Mouse (Mus musculus): ENCODE measurements around the gene Trpc4ap. TPM values are rescaled to one million over a fixed set of nuclear protein-coding genes. Genes with fewer than 3 reads are reported as not detected.
"Not testable (repeated sequence)": the region's sequence is repeated elsewhere in the genome, so short reads cannot be mapped to it uniquely, and the experiment has no call there.

Gene Trpc4ap
- polyA plus RNA-seq, 1 experiment: 145 TPM

GRCm38 (mm10) chr2:155611834-155612550 lies 80.2 kb downstream of the Trpc4ap start:
- Histone ChIP-seq H3K4me3 (replicated peaks; ENCODE audit: extremely low read depth, low read depth, low read length) (no peak overlapping the region), H3K4me1 (ENCODE audit: control insufficient read depth, insufficient read depth, low read length) (no peaks in the 10 kb centered on the region; the same call in 1 of the 2 replicates)
- WGBS: 88% methylated on average over 9 of the region's 9 CpGs
- no peak for DNase-seq
- TF ChIP-seq CTCF (IDR thresholded peaks at IDR 0.05; ENCODE audit: insufficient read depth, low read length) (no peak), POLR2A (IDR thresholded peaks at IDR 0.05; ENCODE audit: borderline replicate concordance, extremely low read depth, low read depth, low read length) (no peak)

GRCm38 (mm10) chr2:155610978-155611377 lies 81.2 kb downstream of the Trpc4ap start, which contains the start of gene Myh7b:
Gene Myh7b (plus strand): TSS chr2:155611212.
- 34% methylated on average over 4 of the region's 4 CpGs for WGBS
- H3K4me3 ChIP-seq (replicated peaks; ENCODE audit: extremely low read depth, low read depth, low read length): no peak within 1 kb of the TSS
- DNase-seq: no peak
- TF ChIP-seq CTCF (IDR thresholded peaks at IDR 0.05; ENCODE audit: insufficient read depth, low read length) (no peak), POLR2A (IDR thresholded peaks at IDR 0.05; ENCODE audit: borderline replicate concordance, extremely low read depth, low read depth, low read length) (no peak)
- no peaks in the 10 kb centered on the region; the same call in 1 of the 2 replicates for H3K4me1 ChIP-seq (ENCODE audit: control insufficient read depth, insufficient read depth, low read length)

- WGBS: 68% methylated on average over 4 of the region's 4 CpGs
- no peak for DNase-seq
- Histone ChIP-seq H3K4me1 (ENCODE audit: control insufficient read depth, insufficient read depth, low read length) (no peaks in the 10 kb centered on the region), H3K4me3 (replicated peaks; ENCODE audit: extremely low read depth, low read depth, low read length) (no peak overlapping the region)
- no peak for TF ChIP-seq POLR2A (IDR thresholded peaks at IDR 0.05; ENCODE audit: borderline replicate concordance, extremely low read depth, low read depth, low read length)
- no peak for TF ChIP-seq CTCF (IDR thresholded peaks at IDR 0.05; ENCODE audit: insufficient read depth, low read length)
Observed at GRCm38 (mm10) chr2:155606360-155606759, 85.8 kb downstream of the Trpc4ap start.

- not testable (repeated sequence) for H3K4me1 ChIP-seq (ENCODE audit: control insufficient read depth, insufficient read depth, low read length); DNase-seq; H3K4me3 ChIP-seq (replicated peaks; ENCODE audit: extremely low read depth, low read depth, low read length)
- 77% methylated on average over 4 of the region's 4 CpGs for WGBS
Observed at GRCm38 (mm10) chr2:155605236-155605589, 87.0 kb downstream of the Trpc4ap start.

GRCm38 (mm10) chr2:155604560-155605235 lies 87.5 kb downstream of the Trpc4ap start:
- TF ChIP-seq CTCF (IDR thresholded peaks at IDR 0.05; ENCODE audit: insufficient read depth, low read length) (no peak), POLR2A (IDR thresholded peaks at IDR 0.05; ENCODE audit: borderline replicate concordance, extremely low read depth, low read depth, low read length) (no peak)
- 33% methylated on average over 10 of the region's 10 CpGs for WGBS
- no peaks in the 10 kb centered on the region for H3K4me1 ChIP-seq (ENCODE audit: control insufficient read depth, insufficient read depth, low read length)
- no peak for DNase-seq
- no peak overlapping the region for H3K4me3 ChIP-seq (replicated peaks; ENCODE audit: extremely low read depth, low read depth, low read length)

GRCm38 (mm10) chr2:155603707-155604106 lies 88.5 kb downstream of the Trpc4ap start:
- 72% methylated on average over 3 of the region's 3 CpGs for WGBS
- no peaks in the 10 kb centered on the region for H3K4me1 ChIP-seq (ENCODE audit: control insufficient read depth, insufficient read depth, low read length)
- no peak overlapping the region for H3K4me3 ChIP-seq (replicated peaks; ENCODE audit: extremely low read depth, low read depth, low read length)
- no peak for DNase-seq
- no peak for TF ChIP-seq POLR2A (IDR thresholded peaks at IDR 0.05; ENCODE audit: borderline replicate concordance, extremely low read depth, low read depth, low read length)
- TF ChIP-seq CTCF (IDR thresholded peaks at IDR 0.05; ENCODE audit: insufficient read depth, low read length): no peak

GRCm38 (mm10) chr2:155595516-155595915 lies 96.7 kb downstream of the Trpc4ap start:
- Histone ChIP-seq H3K4me3 (replicated peaks; ENCODE audit: extremely low read depth, low read depth, low read length) (no peak overlapping the region), H3K4me1 (ENCODE audit: control insufficient read depth, insufficient read depth, low read length) (peaks cover 6% of the 10 kb centered on the region)
- TF ChIP-seq POLR2A (IDR thresholded peaks at IDR 0.05; ENCODE audit: borderline replicate concordance, extremely low read depth, low read depth, low read length) (no peak), CTCF (IDR thresholded peaks at IDR 0.05; ENCODE audit: insufficient read depth, low read length) (no peak)
- WGBS: 57% methylated on average over 6 of the region's 6 CpGs
- DNase-seq: peak; percentile 23

GRCm38 (mm10) chr2:155592854-155593283 lies 99.3 kb downstream of the Trpc4ap start:
- no peak for DNase-seq
- WGBS: 0% methylated on average over 9 of the region's 9 CpGs
- Histone ChIP-seq H3K4me3 (replicated peaks; ENCODE audit: extremely low read depth, low read depth, low read length) (peak overlapping the region; percentile 71), H3K4me1 (ENCODE audit: control insufficient read depth, insufficient read depth, low read length) (peaks cover 6% of the 10 kb centered on the region)
- TF ChIP-seq CTCF (IDR thresholded peaks at IDR 0.05; ENCODE audit: insufficient read depth, low read length) (no peak), POLR2A (IDR thresholded peaks at IDR 0.05; ENCODE audit: borderline replicate concordance, extremely low read depth, low read depth, low read length) (peak; percentile 59; the same call in 1 of the 2 replicates)

- Histone ChIP-seq H3K4me1 (ENCODE audit: control insufficient read depth, insufficient read depth, low read length) (peaks cover 6% of the 10 kb centered on the region), H3K4me3 (replicated peaks; ENCODE audit: extremely low read depth, low read depth, low read length) (peak within 1 kb of the TSS; percentile 71)
- under 1% methylated on average over 53 of the region's 53 CpGs for WGBS
- DNase-seq: peak; percentile 100
- TF ChIP-seq POLR2A (IDR thresholded peaks at IDR 0.05; ENCODE audit: borderline replicate concordance, extremely low read depth, low read depth, low read length): no peak
- no peak for TF ChIP-seq CTCF (IDR thresholded peaks at IDR 0.05; ENCODE audit: insufficient read depth, low read length)
Observed at GRCm38 (mm10) chr2:155592137-155592853, 99.9 kb downstream of the Trpc4ap start, which contains the start of gene Gss. Gene Gss (minus strand): TSS chr2:155592810.
